Mouse (Mus musculus) neural tube, embryonic 12.5 days (tissue): ENCODE data around the gene Mettl14. TPM values are rescaled to one million over a fixed set of nuclear protein-coding genes. Genes with fewer than 3 reads are reported as not detected.

Experiments used
- ATAC-seq: fragments of 200-750 bp; cut with Nextera tagmentation; 2 replicates; pipeline ENCODE4 v1.8.0; 2017; ENCODE audit warnings: low read depth, mild to moderate bottlenecking, moderate TSS enrichment, moderate library complexity; ENCODE audit not compliant: low FRiP score
- H3K27ac ChIP-seq: fragments of 300-500 bp; sonication (generic); 2 replicates; pipeline ENCODE4 v1.5.1; 2016
- H3K27me3 ChIP-seq: fragments of 300-500 bp; sonication (generic); replicated peaks from 2 replicates; pipeline ENCODE4 v1.6.1; 2016; ENCODE audit warnings: mild to moderate bottlenecking
- H3K36me3 ChIP-seq: fragments of 300-500 bp; sonication (generic); 2 replicates; pipeline ENCODE4 v1.6.1; 2016; ENCODE audit warnings: mild to moderate bottlenecking
- H3K4me1 ChIP-seq: fragments of 300-500 bp; sonication (generic); 2 replicates; pipeline ENCODE4 v1.6.1; 2016
- H3K4me2 ChIP-seq: fragments of 300-500 bp; sonication (generic); replicated peaks from 2 replicates; pipeline ENCODE4 v1.6.1; 2016; ENCODE audit warnings: mild to moderate bottlenecking
- H3K4me3 ChIP-seq: fragments of 300-500 bp; sonication (generic); 2 replicates; pipeline ENCODE4 v1.5.1; 2016
- H3K9ac ChIP-seq: fragments of 300-500 bp; sonication (generic); 2 replicates; pipeline ENCODE4 v1.6.1; 2016; ENCODE audit warnings: mild to moderate bottlenecking
- H3K9me3 ChIP-seq: fragments of 300-500 bp; sonication (generic); 2 replicates; pipeline ENCODE4 v1.6.1; 2016; ENCODE audit warnings: mild to moderate bottlenecking
- WGBS: fragments of 180-500 bp; shearing (Covaris S2); methylation state at CpG from one replicate; pipeline ENCODE4 v1.1.7; 2016; 5-methylcytosine and 5-hydroxymethylcytosine counted together
- polyA plus RNA-seq: library from polyadenylated mRNA; unstranded; fragments of >200 nt; fragmentation: Nextera tagmentation; extraction: Ambion mirVana; gene quantifications from 2 replicates; pipeline ENCODE4 v1.2.1, GENCODE M21; 2016

Mettl14 gene
- polyA plus RNA-seq, 1 experiment from 2014 or later: 34.2 TPM

DNA sequence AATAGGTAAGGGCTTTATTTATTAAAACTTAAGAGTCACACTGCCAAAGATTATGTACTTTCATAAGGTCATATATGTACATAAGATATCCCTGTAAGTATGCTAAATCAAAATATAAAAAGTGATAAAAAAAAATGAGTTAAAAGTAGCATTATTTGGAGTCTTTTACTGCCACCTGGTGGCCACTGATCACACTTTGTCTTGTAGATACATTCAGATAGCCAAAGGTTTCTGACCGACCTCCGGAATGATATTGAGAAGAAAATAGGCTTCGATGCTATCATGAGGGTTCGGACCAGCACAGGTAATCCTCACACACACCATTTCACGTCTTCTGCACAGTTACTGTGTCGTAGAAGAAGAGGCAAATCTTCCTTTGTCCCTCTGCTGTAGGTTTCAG lies 32.7 kb downstream of the Mettl14 start:
- H3K27ac ChIP-seq: no peak overlapping the region
- H3K4me1 ChIP-seq: no peaks in the 10 kb centered on the region
- ATAC-seq: no peak
- no peak overlapping the region for H3K9ac ChIP-seq
- WGBS: 72% methylated on average over 6 of the region's 6 CpGs
- no peak overlapping the region for H3K4me2 ChIP-seq
- H3K9me3 ChIP-seq: no peaks in the 10 kb centered on the region
- H3K4me3 ChIP-seq: no peak overlapping the region
- H3K27me3 ChIP-seq: no peaks in the 10 kb centered on the region
- H3K36me3 ChIP-seq: no peaks in the 10 kb centered on the region

DNA sequence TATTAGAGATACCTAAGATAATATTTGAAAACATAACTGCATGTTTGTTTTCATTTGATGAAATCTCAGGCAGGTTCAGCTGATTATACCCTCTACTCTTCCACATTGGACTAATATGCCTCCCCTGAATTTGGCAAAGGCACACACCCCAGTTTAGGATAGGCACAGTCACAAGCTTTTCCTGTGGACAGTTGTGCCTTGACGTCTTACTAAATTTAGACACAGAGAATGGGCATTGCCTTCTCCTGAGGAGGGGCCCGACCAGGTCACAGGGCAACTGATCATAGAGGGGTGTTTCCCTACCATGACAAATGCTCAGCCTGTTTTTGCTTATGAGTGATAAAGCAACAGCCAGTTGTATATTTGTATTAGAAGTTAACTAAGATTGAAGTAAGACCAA lies 34.4 kb downstream of the Mettl14 start:
- H3K36me3 ChIP-seq: no peaks in the 10 kb centered on the region
- H3K4me3 ChIP-seq: no peak overlapping the region
- H3K9me3 ChIP-seq: no peaks in the 10 kb centered on the region
- ATAC-seq: no peak
- no peak overlapping the region for H3K9ac ChIP-seq
- H3K27ac ChIP-seq: no peak overlapping the region
- no peak overlapping the region for H3K4me2 ChIP-seq
- 85% methylated on average over 2 of the region's 2 CpGs for WGBS
- H3K27me3 ChIP-seq: no peaks in the 10 kb centered on the region
- no peaks in the 10 kb centered on the region for H3K4me1 ChIP-seq

DNA sequence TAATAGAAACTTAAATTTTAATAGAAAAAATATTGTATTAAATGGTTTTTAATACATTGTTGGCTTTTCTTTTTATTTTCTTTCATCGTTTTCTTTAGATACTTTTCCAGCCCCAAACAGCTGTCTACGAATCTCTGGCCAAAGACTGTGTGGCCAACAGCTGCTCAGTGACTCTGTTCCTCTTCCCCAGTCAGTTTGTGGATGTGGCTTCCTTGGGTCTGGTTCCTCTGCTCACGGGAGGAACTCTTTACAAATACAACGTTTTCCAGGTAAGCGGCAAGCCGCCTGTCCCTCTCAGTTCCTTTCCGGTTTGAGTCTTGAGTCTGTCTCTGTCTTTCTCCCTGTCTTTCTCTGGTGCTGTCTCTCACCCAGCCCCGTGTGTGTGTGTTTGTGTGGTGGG lies 35.3 kb downstream of the Mettl14 start:
- Histone ChIP-seq H3K9ac (no peak overlapping the region), H3K4me2 (no peak overlapping the region), H3K9me3 (no peaks in the 10 kb centered on the region), H3K27ac (no peak overlapping the region), H3K4me1 (no peaks in the 10 kb centered on the region), H3K4me3 (no peak overlapping the region), H3K36me3 (no peaks in the 10 kb centered on the region), H3K27me3 (no peaks in the 10 kb centered on the region)
- 88% methylated on average over 8 of the region's 8 CpGs for WGBS
- no peak for ATAC-seq

DNA sequence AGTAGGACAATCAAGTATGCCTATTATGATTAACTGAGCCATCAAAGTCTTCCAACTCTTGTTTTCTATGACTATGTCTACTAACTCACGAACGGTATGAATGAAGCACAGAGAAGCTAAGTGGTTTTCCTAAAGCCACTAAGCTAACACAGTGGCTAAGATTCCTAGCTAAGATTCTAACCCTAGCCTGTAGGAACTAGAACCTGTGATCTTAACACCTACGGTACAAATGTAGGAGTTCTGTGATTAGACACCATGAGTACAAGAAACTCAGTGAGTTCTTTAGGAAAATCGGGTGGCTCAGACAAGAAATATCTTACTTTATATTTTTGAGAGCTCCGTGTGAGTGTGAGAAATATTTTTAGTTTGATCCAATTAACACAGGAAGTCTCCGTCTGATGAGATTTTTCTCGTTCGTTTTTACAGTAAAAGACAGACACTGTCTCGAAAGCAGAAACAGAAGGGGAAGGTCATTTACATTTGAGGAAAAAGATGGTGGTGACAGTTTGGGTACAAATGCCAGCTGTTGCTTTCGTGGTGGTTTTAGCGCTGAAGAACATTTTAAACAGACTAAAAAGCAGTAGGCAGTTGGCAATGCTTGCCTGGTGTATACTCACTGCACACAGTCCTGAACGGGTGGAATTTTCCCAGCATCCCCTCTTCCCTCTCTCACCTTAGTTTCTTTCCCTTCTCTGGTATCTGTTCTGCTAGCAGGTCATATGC lies 37.7 kb downstream of the Mettl14 start:
- Histone ChIP-seq H3K27me3 (no peaks in the 10 kb centered on the region), H3K9ac (no peak overlapping the region), H3K36me3 (no peaks in the 10 kb centered on the region), H3K4me2 (no peak overlapping the region), H3K4me3 (no peak overlapping the region), H3K4me1 (no peaks in the 10 kb centered on the region), H3K9me3 (no peaks in the 10 kb centered on the region), H3K27ac (no peak overlapping the region)
- ATAC-seq: no peak
- WGBS: 96% methylated on average over 12 of the region's 12 CpGs

DNA sequence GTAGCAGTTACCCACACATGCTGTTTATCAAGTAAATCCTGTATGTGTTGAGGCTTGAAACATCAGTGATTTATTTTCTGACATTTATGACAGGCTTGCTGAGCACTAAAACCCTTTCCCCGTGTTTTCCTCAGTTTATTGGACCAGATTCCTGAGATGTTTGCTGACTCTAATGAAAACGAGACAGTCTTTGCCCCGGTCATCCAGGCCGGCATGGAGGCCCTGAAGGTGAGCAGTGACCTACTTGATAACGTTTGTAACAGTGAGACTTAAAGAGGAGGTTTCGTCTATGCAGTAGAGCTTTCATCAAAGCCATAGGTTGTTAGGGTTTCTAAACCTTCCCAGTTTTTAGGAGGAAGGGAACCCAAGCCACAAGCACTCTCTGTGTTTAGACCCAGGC lies 42.2 kb downstream of the Mettl14 start:
- no peak overlapping the region for H3K9ac ChIP-seq
- ATAC-seq: no peak
- no peaks in the 10 kb centered on the region for H3K9me3 ChIP-seq
- no peak overlapping the region for H3K4me2 ChIP-seq
- H3K36me3 ChIP-seq: no peaks in the 10 kb centered on the region
- no peaks in the 10 kb centered on the region for H3K4me1 ChIP-seq
- WGBS: 41% methylated on average over 6 of the region's 6 CpGs
- H3K27me3 ChIP-seq: no peaks in the 10 kb centered on the region
- no peak overlapping the region for H3K4me3 ChIP-seq
- H3K27ac ChIP-seq: no peak overlapping the region

DNA sequence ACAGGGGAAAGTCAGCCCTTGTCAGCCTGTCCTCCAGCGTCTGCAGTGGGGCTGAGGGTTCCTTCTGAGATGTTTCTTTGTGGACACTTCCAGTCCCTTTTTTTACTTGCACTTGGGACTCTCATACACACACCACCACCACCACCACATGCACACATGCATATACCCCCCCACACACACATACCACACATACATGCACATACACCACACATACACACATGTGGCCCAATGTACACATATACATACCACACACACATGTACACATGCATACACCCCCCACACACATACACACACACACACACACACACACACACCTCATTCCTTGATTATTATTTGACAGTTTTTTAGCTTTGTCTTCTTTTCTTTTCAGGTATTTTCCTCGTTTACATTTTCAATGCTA lies 44.9 kb downstream of the Mettl14 start:
- WGBS: 86% methylated on average over 2 of the region's 2 CpGs
- Histone ChIP-seq H3K36me3 (no peaks in the 10 kb centered on the region), H3K4me2 (no peak overlapping the region), H3K27ac (no peak overlapping the region), H3K27me3 (no peaks in the 10 kb centered on the region), H3K4me1 (no peaks in the 10 kb centered on the region), H3K4me3 (no peak overlapping the region), H3K9ac (no peak overlapping the region), H3K9me3 (no peaks in the 10 kb centered on the region)
- no peak for ATAC-seq

DNA sequence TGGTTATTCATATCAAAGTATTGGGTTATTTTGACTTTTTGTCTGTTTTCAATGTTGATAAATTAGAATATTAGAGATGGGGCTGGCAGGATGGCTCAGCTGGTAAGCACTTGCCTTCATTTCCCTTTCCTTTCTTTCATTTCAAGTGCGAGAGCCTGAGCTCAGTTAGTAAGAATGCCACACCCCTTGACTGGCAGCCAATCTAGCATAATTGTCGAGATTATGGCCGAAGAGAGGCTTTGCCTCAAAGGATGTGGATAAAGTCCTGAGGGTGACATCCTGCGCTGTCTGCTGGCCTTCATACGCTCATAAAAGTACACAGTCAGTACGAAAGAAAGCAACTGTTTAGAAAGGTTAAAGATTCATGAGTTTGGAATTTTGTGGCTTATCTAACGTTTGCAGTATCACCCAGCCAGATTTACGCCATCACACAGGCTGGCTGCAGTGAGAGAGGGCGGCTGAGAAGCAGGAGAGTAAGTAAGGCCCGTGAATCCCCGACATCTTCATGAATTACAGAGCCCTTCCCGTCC lies 47.2 kb downstream of the Mettl14 start:
- H3K4me1 ChIP-seq: no peaks in the 10 kb centered on the region
- no peak overlapping the region for H3K9ac ChIP-seq
- H3K4me3 ChIP-seq: no peak overlapping the region
- no peaks in the 10 kb centered on the region for H3K36me3 ChIP-seq
- H3K4me2 ChIP-seq: no peak overlapping the region
- 75% methylated on average over 12 of the region's 12 CpGs for WGBS
- no peak overlapping the region for H3K27ac ChIP-seq
- H3K27me3 ChIP-seq: no peaks in the 10 kb centered on the region
- no peak for ATAC-seq
- no peaks in the 10 kb centered on the region for H3K9me3 ChIP-seq

DNA sequence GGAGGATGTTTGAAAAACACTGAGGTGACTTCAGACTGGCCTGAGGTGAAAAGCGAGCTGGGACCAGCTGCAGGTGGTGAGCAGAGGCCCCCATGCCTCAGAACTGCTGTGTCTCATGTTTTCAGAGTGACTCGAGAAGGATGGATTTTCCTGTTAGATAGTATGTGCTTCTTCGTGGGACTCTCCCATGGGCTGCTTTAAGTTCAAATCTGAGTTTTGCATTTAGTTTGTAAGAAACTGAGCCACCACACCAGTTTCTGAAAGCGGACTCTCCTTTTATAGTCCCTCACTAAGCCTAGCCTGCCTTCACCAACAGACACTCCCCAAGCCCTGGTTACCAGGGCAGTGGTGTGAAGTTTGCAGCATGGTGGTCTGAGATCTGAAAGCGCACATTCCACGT lies 48.1 kb downstream of the Mettl14 start:
- 74% methylated on average over 6 of the region's 6 CpGs for WGBS
- Histone ChIP-seq H3K4me1 (no peaks in the 10 kb centered on the region), H3K9ac (no peak overlapping the region), H3K27me3 (no peaks in the 10 kb centered on the region), H3K9me3 (no peaks in the 10 kb centered on the region), H3K27ac (no peak overlapping the region), H3K4me2 (no peak overlapping the region), H3K36me3 (no peaks in the 10 kb centered on the region), H3K4me3 (no peak overlapping the region)
- no peak for ATAC-seq

DNA sequence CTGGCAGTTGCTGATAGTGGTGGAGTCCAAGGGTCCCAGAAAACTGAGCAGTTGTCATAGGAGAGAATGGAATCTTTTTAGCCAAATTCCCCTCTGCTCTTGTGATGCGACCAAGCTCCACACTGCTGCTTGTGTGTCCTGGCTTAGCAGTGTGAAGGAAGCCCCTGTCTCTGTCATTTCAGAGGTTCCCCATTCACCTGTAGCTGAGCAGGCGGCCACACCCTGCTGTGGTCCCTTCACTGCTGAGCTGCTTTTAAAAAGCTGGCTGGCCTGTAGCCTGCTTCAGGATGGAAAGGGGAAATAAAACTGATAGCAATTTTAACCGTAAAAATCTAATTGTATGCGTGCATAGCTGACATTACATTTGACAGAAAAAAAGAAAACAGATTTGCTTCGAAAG lies 49.0 kb downstream of the Mettl14 start:
- H3K27ac ChIP-seq: no peak overlapping the region
- no peak overlapping the region for H3K9ac ChIP-seq
- no peaks in the 10 kb centered on the region for H3K27me3 ChIP-seq
- ATAC-seq: no peak
- H3K36me3 ChIP-seq: no peaks in the 10 kb centered on the region
- H3K4me3 ChIP-seq: no peak overlapping the region
- WGBS: 87% methylated on average over 5 of the region's 5 CpGs
- no peaks in the 10 kb centered on the region for H3K4me1 ChIP-seq
- H3K9me3 ChIP-seq: no peaks in the 10 kb centered on the region
- no peak overlapping the region for H3K4me2 ChIP-seq

DNA sequence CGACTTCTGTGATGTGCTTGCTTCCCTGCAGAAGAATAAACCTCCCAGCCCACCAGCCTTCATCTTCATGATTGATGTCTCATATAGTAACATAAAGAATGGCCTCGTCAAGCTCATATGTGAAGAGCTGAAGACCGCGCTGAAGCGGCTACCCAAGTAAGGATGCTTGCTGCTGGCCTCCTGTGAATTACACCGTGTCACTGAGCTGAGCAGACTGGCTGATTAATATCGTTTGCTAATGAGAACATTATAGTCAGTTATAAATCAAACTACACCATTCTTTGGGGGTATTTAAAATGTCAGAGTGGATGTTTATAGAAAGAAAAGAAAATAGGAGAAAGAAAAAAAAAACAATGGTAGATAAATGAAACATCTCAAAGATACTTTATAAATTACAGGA lies 49.5 kb downstream of the Mettl14 start:
- no peaks in the 10 kb centered on the region for H3K36me3 ChIP-seq
- H3K9me3 ChIP-seq: no peaks in the 10 kb centered on the region
- no peaks in the 10 kb centered on the region for H3K4me1 ChIP-seq
- no peaks in the 10 kb centered on the region for H3K27me3 ChIP-seq
- no peak overlapping the region for H3K9ac ChIP-seq
- H3K27ac ChIP-seq: no peak overlapping the region
- H3K4me3 ChIP-seq: no peak overlapping the region
- no peak overlapping the region for H3K4me2 ChIP-seq
- WGBS: 47% methylated on average over 7 of the region's 7 CpGs
- ATAC-seq: 0 out of 2 replicates have a peak, but pooled peaks have one; percentile 53

DNA sequence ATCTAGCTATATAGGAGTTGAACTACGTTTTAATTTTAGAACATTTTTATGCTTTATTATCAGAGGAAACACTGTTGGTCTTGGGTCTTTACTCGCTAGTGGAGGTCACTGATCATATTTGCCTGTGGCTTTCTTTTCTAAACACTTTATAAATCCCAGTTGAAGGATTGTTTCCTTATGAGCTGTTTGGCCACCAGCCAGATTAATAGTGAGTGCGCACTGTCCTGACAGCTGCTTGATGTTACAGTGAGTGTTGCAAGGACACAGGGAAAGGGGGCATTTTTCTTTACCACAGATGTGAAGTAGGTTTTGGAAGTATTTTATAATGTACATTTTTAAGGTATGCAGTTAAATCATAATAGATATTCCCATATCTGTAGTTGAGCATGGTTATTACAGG lies 50.4 kb downstream of the Mettl14 start:
- H3K9me3 ChIP-seq: no peaks in the 10 kb centered on the region
- 78% methylated on average over 3 of the region's 3 CpGs for WGBS
- no peak overlapping the region for H3K4me3 ChIP-seq
- H3K27ac ChIP-seq: no peak overlapping the region
- no peak for ATAC-seq
- H3K4me1 ChIP-seq: no peaks in the 10 kb centered on the region
- H3K4me2 ChIP-seq: no peak overlapping the region
- H3K9ac ChIP-seq: no peak overlapping the region
- no peaks in the 10 kb centered on the region for H3K36me3 ChIP-seq
- no peaks in the 10 kb centered on the region for H3K27me3 ChIP-seq

DNA sequence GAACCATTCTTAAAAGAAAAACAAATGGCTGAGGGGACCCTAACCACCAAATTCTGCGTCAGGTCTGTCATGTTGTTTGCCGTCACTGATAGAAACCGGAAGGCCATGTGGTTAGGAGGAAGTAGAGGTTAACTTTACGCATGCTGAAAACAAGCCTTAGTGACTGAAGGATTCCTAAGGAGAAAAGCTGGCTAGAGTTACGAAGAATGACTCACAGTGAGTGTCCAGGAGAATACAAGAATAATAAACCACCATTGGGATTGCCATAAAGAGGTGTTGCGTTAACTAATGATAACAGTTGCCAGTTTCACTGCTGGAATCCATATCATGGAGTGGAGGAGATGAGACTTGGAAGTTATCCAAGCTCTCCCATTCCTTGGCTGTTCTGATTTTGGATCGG lies 51.0 kb downstream of the Mettl14 start:
- no peak overlapping the region for H3K9ac ChIP-seq
- H3K4me3 ChIP-seq: no peak overlapping the region
- ATAC-seq: no peak
- H3K27me3 ChIP-seq: no peaks in the 10 kb centered on the region
- no peaks in the 10 kb centered on the region for H3K4me1 ChIP-seq
- WGBS: 80% methylated on average over 7 of the region's 7 CpGs
- H3K9me3 ChIP-seq: no peaks in the 10 kb centered on the region
- H3K4me2 ChIP-seq: no peak overlapping the region
- no peaks in the 10 kb centered on the region for H3K36me3 ChIP-seq
- no peak overlapping the region for H3K27ac ChIP-seq

DNA sequence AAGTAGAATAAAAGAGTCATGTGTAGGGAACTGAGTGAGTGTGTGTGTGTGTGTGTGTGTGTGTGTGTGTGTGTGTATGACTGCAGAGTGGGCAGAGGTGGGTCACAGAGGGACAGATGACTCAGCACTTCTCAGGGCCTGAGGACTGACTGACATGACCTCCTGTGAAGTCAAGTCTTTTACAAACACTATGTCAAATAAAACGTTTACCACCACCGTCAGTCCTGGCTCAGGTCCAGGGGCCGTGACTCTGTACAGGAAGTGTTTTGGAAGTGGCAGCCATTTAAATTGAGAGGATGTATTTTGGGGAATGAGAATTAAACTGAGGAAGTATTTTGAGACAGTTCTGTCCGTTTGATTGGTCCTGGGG lies 52.9 kb downstream of the Mettl14 start:
- H3K9ac ChIP-seq: no peak overlapping the region
- no peak overlapping the region for H3K4me2 ChIP-seq
- no peaks in the 10 kb centered on the region for H3K4me1 ChIP-seq
- H3K27me3 ChIP-seq: no peaks in the 10 kb centered on the region
- H3K36me3 ChIP-seq: no peaks in the 10 kb centered on the region
- H3K9me3 ChIP-seq: no peaks in the 10 kb centered on the region
- no peak overlapping the region for H3K27ac ChIP-seq
- ATAC-seq: no peak
- no peak overlapping the region for H3K4me3 ChIP-seq
- whole genome bisulfite sequencing: 54% methylated on average over 4 of the region's 4 CpGs
